In the genomic region with DNA sequence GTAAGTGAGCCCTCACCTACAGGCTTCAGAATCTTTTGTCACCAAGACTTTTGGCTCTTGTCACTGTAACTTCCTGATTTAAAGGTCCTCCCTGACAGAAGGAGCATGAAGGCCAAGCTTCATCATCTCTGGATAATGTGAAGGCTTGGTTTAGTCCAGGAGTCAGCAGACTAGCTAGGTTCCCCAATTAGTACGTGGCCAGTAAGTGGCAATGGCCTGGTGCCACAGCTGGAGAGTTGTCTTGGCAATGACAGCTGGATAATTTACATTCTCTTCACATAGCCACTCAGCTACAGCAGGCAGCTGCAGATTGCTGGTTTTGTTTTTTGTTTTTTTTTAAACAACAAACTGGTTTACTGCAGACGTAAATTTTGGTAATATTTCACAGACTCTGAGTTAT, we compare ENCODE assay signal across 19 mouse cellular contexts. TPM values are rescaled to one million over a fixed set of nuclear protein-coding genes. Genes with fewer than 3 reads are reported as not detected.
DNase-seq lines count a peak whose midpoint lies in the region; ATAC-seq and TF ChIP-seq lines count a peak whose summit lies in the region.
"Had no signal": no experiment of that assay in that cellular context is flagged by ENCODE, and none has a peak within 500 bp of the region (broad histone marks: within the 10 kb centered on the region; RNA-seq: fewer than 3 reads in every experiment).

No protein-coding gene starts in this region.

- H3K4me3 ChIP-seq in gastrocnemius, adult 2 months = no peak overlapping the region
- H3K4me3 ChIP-seq in liver, embryonic 16.5 days (ENCODE audit: low read depth, low read length) = no peak overlapping the region
- H3K4me3 ChIP-seq: embryonic facial prominence, embryonic 13.5 days; limb, embryonic 10.5 days; lung, embryonic 15.5 days; myocyte had no signal

- no peak for DNase-seq in gastrocnemius, adult 2 months
- DNase-seq in gastrocnemius, postnatal 10 days = no peak
- DNase-seq in layer of hippocampus, adult 9-11 months = peak; percentile 62
- DNase-seq in layer of hippocampus, adult 9-10 months (ENCODE audit: low spot score) = no peak
- peak; percentile 39 for DNase-seq in right cerebral cortex, postnatal 4 days
- DNase-seq in right cerebral cortex, adult 18-20 months = no peak
- no peak for DNase-seq in cerebellum, adult 11-12 months
- DNase-seq: adrenal gland, adult 8-10 months; B cell, adult 2 months; gastrocnemius, postnatal 36 days; kidney, adult 2 months; kidney, postnatal 4 days; right cerebral cortex, postnatal 25 days; thymus, adult 2 months had no signal

- H3K9ac ChIP-seq in liver, embryonic 16.5 days (ENCODE audit: low read depth, low read length) = no peak overlapping the region
- H3K9ac ChIP-seq: embryonic facial prominence, embryonic 13.5 days; lung, embryonic 15.5 days had no signal

- peaks cover 48% of the 10 kb centered on the region for H3K4me1 ChIP-seq in liver, embryonic 16.5 days (ENCODE audit: control insufficient read depth, low read depth, low read length)
- H3K4me1 ChIP-seq: embryonic facial prominence, embryonic 13.5 days; limb, embryonic 10.5 days; lung, embryonic 15.5 days had no signal

- TF ChIP-seq CTCF in gastrocnemius, adult 2 months (IDR thresholded peaks at IDR 0.05) = no peak

- peaks cover 29% of the 10 kb centered on the region for H3K36me3 ChIP-seq in liver, embryonic 16.5 days (ENCODE audit: control insufficient read depth, insufficient read depth)

- WGBS in liver, embryonic 16.5 days (ENCODE audit: insufficient replicate concordance) = 89% methylated on average over 2 of the region's 2 CpGs

- H3K27me3 ChIP-seq in liver, embryonic 16.5 days (ENCODE audit: control insufficient read depth, insufficient read depth, low read depth, low read length) = no peaks in the 10 kb centered on the region
- H3K27me3 ChIP-seq: embryonic facial prominence, embryonic 13.5 days; lung, embryonic 15.5 days had no signal

- intact Hi-C loops in gastrocnemius, adult 2 months (cut with DNase I) = loop anchor here (5.0 to 10.0 kb wide), 2 partner anchors 188 to 300 kb away; no protein-coding TSS in a partner anchor

- ATAC-seq in liver, embryonic 16.5 days (ENCODE audit: low read depth) = no peak

- no peak overlapping the region for H3K4me2 ChIP-seq in liver, embryonic 16.5 days (ENCODE audit: low read depth, low read length)
- H3K4me2 ChIP-seq: embryonic facial prominence, embryonic 13.5 days; lung, embryonic 15.5 days had no signal

- H3K27ac ChIP-seq in gastrocnemius, adult 2 months = peak overlapping the region; percentile 20; the same call in 1 of the 2 replicates
- H3K27ac ChIP-seq in liver, embryonic 16.5 days (ENCODE audit: low read length) = peak overlapping the region; percentile 53; the same call in 1 of the 2 replicates
- H3K27ac ChIP-seq: embryonic facial prominence, embryonic 13.5 days; limb, embryonic 10.5 days; lung, embryonic 15.5 days had no signal

- no peaks in the 10 kb centered on the region for H3K9me3 ChIP-seq in liver, embryonic 16.5 days (replicated peaks; ENCODE audit: control insufficient read depth, low read length)
- H3K9me3 ChIP-seq: embryonic facial prominence, embryonic 13.5 days; limb, embryonic 10.5 days; lung, embryonic 15.5 days had no signal

RNA-seq across cellular contexts. Expression of a gene that starts 47.6 kb away (rescaled TPM):
- 10 to 100 TPM; 19.0 to 19.8 TPM for total RNA-seq in gastrocnemius, adult 2 months (2021)
- 10 to 100 TPM; 22.1 to 25.9 TPM for total RNA-seq in gastrocnemius, postnatal 10 days (2021)
- 14.3 and 14.6 TPM in 2 replicates for polyA plus RNA-seq in liver, embryonic 16.5 days (2015; fragmentation: Nextera tagmentation; extraction: Ambion mirVana)

Comparison
In these comparisons a context has a peak if more than half of its experiments do, and no peak if none do; other contexts are left out.
1. DNase-seq: peak in layer of hippocampus, adult 9-11 months (single experiment) and right cerebral cortex, postnatal 4 days (single experiment); none in gastrocnemius, adult 2 months (single experiment), gastrocnemius, postnatal 10 days (single experiment), layer of hippocampus, adult 9-10 months (single experiment), right cerebral cortex, adult 18-20 months (single experiment) and cerebellum, adult 11-12 months (single experiment).